In the genomic region with DNA sequence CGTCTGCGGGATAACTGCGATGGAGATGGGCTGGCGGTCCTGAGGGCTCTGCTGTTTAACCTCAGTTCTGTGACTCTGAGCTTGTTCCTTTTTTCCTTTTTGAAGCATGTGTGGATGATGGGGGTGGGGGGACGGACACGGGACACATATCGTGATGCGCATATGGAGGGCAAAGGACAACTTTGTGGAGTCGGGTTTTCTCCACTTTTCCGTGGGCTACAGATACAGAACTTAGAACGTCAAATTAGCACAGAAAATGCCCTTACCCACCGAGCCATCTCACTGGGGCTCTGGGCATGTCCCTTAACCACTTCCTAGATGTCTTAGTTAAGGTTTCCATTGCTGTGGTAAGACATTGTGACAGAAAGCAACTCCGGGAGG, we compare ENCODE assay signal across 8 mouse cellular contexts. TPM values are rescaled to one million over a fixed set of nuclear protein-coding genes. Genes with fewer than 3 reads are reported as not detected.
DNase-seq lines count a peak whose midpoint lies in the region; ATAC-seq and TF ChIP-seq lines count a peak whose summit lies in the region.
"Had no signal": no experiment of that assay in that cellular context is flagged by ENCODE, and none has a peak within 500 bp of the region (broad histone marks: within the 10 kb centered on the region; RNA-seq: fewer than 3 reads in every experiment).

No protein-coding gene starts in this region.

- H3K4me1 ChIP-seq in neural tube, embryonic 11.5 days (ENCODE audit: control insufficient read depth, insufficient read depth, low read length), result no peaks in the 10 kb centered on the region
- H3K4me1 ChIP-seq in forebrain, embryonic 11.5 days (replicated peaks; ENCODE audit: control insufficient read depth, insufficient read depth, low read length), result peaks cover 2% of the 10 kb centered on the region; the same call in 1 of the 2 replicates
- H3K4me1 ChIP-seq in liver, embryonic 13.5 days (replicated peaks), result peaks cover 23% of the 10 kb centered on the region
- H3K4me1 ChIP-seq in stomach, postnatal 0 days (replicated peaks; ENCODE audit: control insufficient read depth, insufficient read depth), result no peaks in the 10 kb centered on the region

- no peaks in the 10 kb centered on the region for H3K27me3 ChIP-seq in neural tube, embryonic 11.5 days (ENCODE audit: control insufficient read depth, insufficient read depth, low read length)
- H3K27me3 ChIP-seq in forebrain, embryonic 11.5 days (ENCODE audit: control insufficient read depth, insufficient read depth, low read length), result no peaks in the 10 kb centered on the region
- H3K27me3 ChIP-seq in liver, embryonic 13.5 days, result no peaks in the 10 kb centered on the region
- no peaks in the 10 kb centered on the region for H3K27me3 ChIP-seq in stomach, postnatal 0 days (ENCODE audit: control insufficient read depth, insufficient read depth, low read length)

- H3K9me3 ChIP-seq in neural tube, embryonic 11.5 days (ENCODE audit: control insufficient read depth, low read length), result no peaks in the 10 kb centered on the region
- H3K9me3 ChIP-seq in forebrain, embryonic 11.5 days (ENCODE audit: control insufficient read depth, low read length), result no peaks in the 10 kb centered on the region
- H3K9me3 ChIP-seq in liver, embryonic 13.5 days (replicated peaks), result no peaks in the 10 kb centered on the region
- no peaks in the 10 kb centered on the region for H3K9me3 ChIP-seq in stomach, postnatal 0 days (ENCODE audit: control insufficient read depth, low read length)

- H3K9ac ChIP-seq in neural tube, embryonic 11.5 days (ENCODE audit: low read length), result peak overlapping the region; percentile 87
- peak overlapping the region; percentile 75 for H3K9ac ChIP-seq in forebrain, embryonic 11.5 days (ENCODE audit: low read length)
- peak overlapping the region; percentile 84 for H3K9ac ChIP-seq in liver, embryonic 13.5 days
- H3K9ac ChIP-seq in stomach, postnatal 0 days (ENCODE audit: low read length), result peak overlapping the region; percentile 77

- peak overlapping the region; percentile 72 for H3K4me2 ChIP-seq in neural tube, embryonic 11.5 days (ENCODE audit: low read depth)
- H3K4me2 ChIP-seq in forebrain, embryonic 11.5 days (ENCODE audit: low read depth, low read length, severe bottlenecking), result peak overlapping the region; percentile 71
- H3K4me2 ChIP-seq in liver, embryonic 13.5 days, result peak overlapping the region; percentile 91
- H3K4me2 ChIP-seq in stomach, postnatal 0 days (replicated peaks; ENCODE audit: low read depth), result peak overlapping the region; percentile 74

- peak overlapping the region; percentile 82 for H3K4me3 ChIP-seq in neural tube, embryonic 11.5 days (ENCODE audit: low read depth, low read length)
- H3K4me3 ChIP-seq in forebrain, embryonic 11.5 days (ENCODE audit: low read depth, low read length), result peak overlapping the region; percentile 60
- peak overlapping the region; percentile 84 for H3K4me3 ChIP-seq in liver, embryonic 13.5 days (replicated peaks)
- H3K4me3 ChIP-seq in stomach, postnatal 0 days (ENCODE audit: low read depth, low read length), result peak overlapping the region; percentile 83

- 3% methylated on average over 13 of the region's 13 CpGs for WGBS in neural tube, embryonic 11.5 days
- WGBS in forebrain, embryonic 11.5 days, result 2% methylated on average over 13 of the region's 13 CpGs
- under 1% methylated on average over 13 of the region's 13 CpGs for WGBS in liver, embryonic 13.5 days (ENCODE audit: insufficient replicate concordance)
- WGBS in stomach, postnatal 0 days, result 2% methylated on average over 13 of the region's 13 CpGs

- H3K36me3 ChIP-seq in neural tube, embryonic 11.5 days (ENCODE audit: control insufficient read depth, insufficient read depth, low read length), result no peaks in the 10 kb centered on the region
- no peaks in the 10 kb centered on the region for H3K36me3 ChIP-seq in forebrain, embryonic 11.5 days (ENCODE audit: control insufficient read depth, insufficient read depth, low read length)
- H3K36me3 ChIP-seq in liver, embryonic 13.5 days, result 0 out of 2 replicates have a peak, but pooled peaks cover 4% of the 10 kb centered on the region
- no peaks in the 10 kb centered on the region for H3K36me3 ChIP-seq in stomach, postnatal 0 days (ENCODE audit: control insufficient read depth, insufficient read depth, low read length)

- TF ChIP-seq CTCF in stomach, postnatal 0 days (IDR thresholded peaks at IDR 0.05; ENCODE audit: low read depth), result no peak

- no peak overlapping the region for H3K27ac ChIP-seq in neural tube, embryonic 11.5 days (ENCODE audit: low read depth, low read length)
- H3K27ac ChIP-seq in forebrain, embryonic 11.5 days (ENCODE audit: low read depth, low read length), result peak overlapping the region; percentile 65; the same call in 1 of the 2 replicates
- H3K27ac ChIP-seq in liver, embryonic 13.5 days, result peak overlapping the region; percentile 88
- peak overlapping the region; percentile 92 for H3K27ac ChIP-seq in stomach, postnatal 0 days (replicated peaks)

- DNase-seq in neural tube, embryonic 11.5 days (ENCODE audit: low spot score), result no peak
- DNase-seq in neural tube, embryonic 10.5 days (ENCODE audit: extremely low spot score, low spot score), result no peak
- no peak for DNase-seq in forebrain, embryonic 11.5 days (ENCODE audit: low spot score)
- DNase-seq in liver, embryonic 13.5 days, result no peak
- no peak for DNase-seq in stomach, postnatal 0 days (ENCODE audit: low spot score)
- no peak for DNase-seq in gastrocnemius, adult 8-10 months (ENCODE audit: low spot score in 2 of 2)
- DNase-seq in cerebellum, adult 8-10 months, result no peak

- 0 out of 2 replicates have a peak, but pooled peaks have one; percentile 10 for ATAC-seq in neural tube, embryonic 11.5 days (ENCODE audit: insufficient read depth, low FRiP score, low TSS enrichment)
- ATAC-seq in forebrain, embryonic 11.5 days (replicated peaks; ENCODE audit: low FRiP score), result no peak
- no peak for ATAC-seq in liver, embryonic 13.5 days (ENCODE audit: low read depth)
- no peak for ATAC-seq in stomach, postnatal 0 days (ENCODE audit: low FRiP score, low TSS enrichment)

- no peak for TF ChIP-seq EP300 in stomach, postnatal 0 days (optimal IDR thresholded peaks at IDR 0.05)

RNA-seq across cellular contexts. Expression of a gene that starts 0.6 kb away (rescaled TPM):
- 21.9 and 24.3 TPM in 2 replicates for polyA plus RNA-seq in neural tube, embryonic 11.5 days (2014; fragmentation: Nextera tagmentation; extraction: Ambion mirVana)
- 36.9 and 42.0 TPM in 2 replicates for polyA plus RNA-seq in forebrain, embryonic 11.5 days (2014; fragmentation: Nextera tagmentation; extraction: Ambion mirVana)
- polyA plus RNA-seq in liver, embryonic 13.5 days (2015; fragmentation: Nextera tagmentation; extraction: Ambion mirVana), result 9.8 and 10.0 TPM in 2 replicates
- 7.3 and 8.0 TPM in 2 replicates for polyA plus RNA-seq in stomach, postnatal 0 days (2015; fragmentation: Nextera tagmentation; extraction: Ambion mirVana)
- 1 to 10 TPM; 4.1 to 6.0 (median 4.6) TPM for total RNA-seq in gastrocnemius, adult 8-10 months (2022)

RNA-seq across cellular contexts. Expression of a gene that starts 8.6 kb away (rescaled TPM):
- polyA plus RNA-seq in neural tube, embryonic 11.5 days (2014; fragmentation: Nextera tagmentation; extraction: Ambion mirVana), result 0.18 TPM in 1 of 2 replicates, not detected in the other
- 0.17 TPM in 1 of 2 replicates, not detected in the other for polyA plus RNA-seq in forebrain, embryonic 11.5 days (2014; fragmentation: Nextera tagmentation; extraction: Ambion mirVana)
- polyA plus RNA-seq in liver, embryonic 13.5 days (2015; fragmentation: Nextera tagmentation; extraction: Ambion mirVana), result 9.9 and 13.4 TPM in 2 replicates
- polyA plus RNA-seq in stomach, postnatal 0 days (2015; fragmentation: Nextera tagmentation; extraction: Ambion mirVana), result 0.15 and 0.25 TPM in 2 replicates
- under 1 TPM in 1 of 4 experiments, not detected in 3; 0.16 TPM for total RNA-seq in gastrocnemius, adult 8-10 months (2022)

RNA-seq across cellular contexts. Expression of a gene that starts 48.7 kb away (rescaled TPM):
- polyA plus RNA-seq in neural tube, embryonic 11.5 days (2014; fragmentation: Nextera tagmentation; extraction: Ambion mirVana), result not detected in 2 replicates
- polyA plus RNA-seq in forebrain, embryonic 11.5 days (2014; fragmentation: Nextera tagmentation; extraction: Ambion mirVana), result 0.76 and 1.6 TPM in 2 replicates
- polyA plus RNA-seq in liver, embryonic 13.5 days (2015; fragmentation: Nextera tagmentation; extraction: Ambion mirVana), result 17.8 and 26.3 TPM in 2 replicates
- polyA plus RNA-seq in stomach, postnatal 0 days (2015; fragmentation: Nextera tagmentation; extraction: Ambion mirVana), result 0.19 and 0.21 TPM in 2 replicates
- under 1 TPM in 1 of 4 experiments, not detected in 3; 0.21 TPM for total RNA-seq in gastrocnemius, adult 8-10 months (2022)
- polyA plus RNA-seq: gonadal fat pad, adult 2 months had no signal
